Mouse (Mus musculus) right cerebral cortex, postnatal 25 days (tissue): ENCODE results near the gene Ptprd.
A peak's percentile ranks its signal among the peaks of the same experiment; 100 is the strongest.

Source experiments
- DNase-seq: peaks from one replicate; pipeline ENCODE4 v3.0.0; 2022

The Ptprd gene

DNA sequence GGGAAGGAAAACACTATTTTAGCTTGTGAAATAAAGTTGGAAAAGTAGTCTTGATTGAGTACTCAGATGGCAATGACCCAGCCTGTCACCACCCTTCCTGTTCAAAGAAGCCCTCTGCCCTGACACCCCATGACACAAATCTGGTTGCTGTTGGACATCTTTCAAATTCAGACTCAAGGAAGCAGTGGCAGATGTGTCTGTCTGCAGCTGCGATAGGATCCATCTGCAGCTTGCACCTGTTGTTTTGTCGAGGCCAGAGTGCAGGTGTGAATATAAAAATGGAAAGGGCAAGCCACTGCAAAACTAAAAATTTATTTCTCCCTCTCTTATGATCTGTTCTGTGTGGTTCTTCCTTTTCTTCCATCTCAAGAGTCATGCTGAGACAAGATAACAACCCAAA is 978.5 kb downstream of the Ptprd start:
- DNase-seq = no peak

DNA sequence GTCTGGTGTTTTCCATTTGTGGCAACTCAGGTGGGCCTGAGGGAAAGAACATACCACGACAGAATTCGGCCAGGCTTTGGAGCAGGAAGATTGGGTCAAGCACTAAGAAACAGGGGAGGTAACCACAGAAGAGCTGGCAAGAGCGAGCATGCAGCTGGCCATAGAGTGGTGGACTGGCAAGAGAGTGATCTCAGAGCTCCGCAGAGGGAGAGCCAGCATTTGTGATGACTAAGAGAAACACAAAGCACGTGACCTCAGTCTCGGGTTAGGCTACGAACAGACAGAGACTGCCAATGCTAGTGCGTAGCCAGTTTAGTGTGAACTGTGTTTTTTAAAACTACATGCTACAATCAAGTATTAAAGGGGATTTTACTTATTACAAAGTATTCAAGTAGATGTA is 1042.9 kb downstream of the Ptprd start:
- DNase-seq = no peak

DNA sequence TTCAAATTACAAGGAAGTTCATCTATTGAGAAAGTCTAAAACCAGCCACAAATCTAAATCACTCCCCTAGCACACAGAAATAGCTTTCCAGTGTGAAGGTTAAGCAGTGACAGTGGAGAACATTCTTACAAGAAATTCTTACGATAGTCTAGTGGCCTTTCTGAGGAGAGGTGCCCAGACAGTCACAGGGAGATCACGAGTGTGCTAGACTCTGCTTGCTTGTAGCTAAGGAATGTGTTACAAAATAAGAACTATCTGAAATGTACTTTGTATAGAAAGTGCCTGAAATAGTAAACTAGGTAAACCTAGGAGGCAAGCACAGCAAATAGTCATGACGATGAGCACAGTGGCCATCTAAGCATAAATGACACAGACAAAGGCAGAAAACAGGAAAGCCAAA is 1054.2 kb downstream of the Ptprd start:
- no peak for DNase-seq

DNA sequence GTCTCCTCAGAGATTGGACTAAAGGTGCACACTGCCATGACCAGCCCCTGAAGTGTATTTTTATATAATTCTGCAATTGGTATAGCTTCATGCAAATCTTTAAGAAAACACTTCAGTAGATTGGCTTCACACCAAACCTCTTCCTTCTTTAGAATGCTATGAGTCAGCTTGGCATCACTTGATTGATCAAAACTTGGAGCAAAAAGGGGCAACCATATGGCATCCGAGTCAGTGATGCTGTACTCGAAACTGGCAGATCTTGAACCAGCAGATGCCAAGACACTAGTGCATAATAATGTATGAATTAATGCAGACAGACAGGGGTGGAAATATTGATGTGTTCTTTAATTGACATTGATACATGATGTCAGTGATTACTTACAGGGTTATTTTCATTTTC is 1056.2 kb downstream of the Ptprd start:
- peak; percentile 32 for DNase-seq

DNA sequence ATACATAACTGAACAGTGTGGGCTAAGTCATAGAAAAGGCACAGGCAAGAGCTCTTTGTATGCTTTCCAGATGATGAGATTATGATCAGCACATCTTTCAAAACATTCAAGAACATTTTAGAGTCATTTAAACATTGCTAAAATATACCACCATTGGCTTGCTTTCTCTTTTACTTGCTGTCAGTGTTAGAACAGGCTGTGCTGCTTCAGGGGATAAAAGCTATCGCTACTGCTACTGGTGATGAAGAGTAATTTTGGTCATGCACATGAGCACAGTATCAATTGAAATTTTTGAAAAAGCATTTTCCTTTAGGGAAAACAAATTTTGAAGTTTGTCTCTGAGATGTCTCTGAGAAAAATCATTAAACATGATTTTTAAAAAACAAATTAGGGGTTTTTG is 1056.7 kb downstream of the Ptprd start:
- no peak for DNase-seq

DNA sequence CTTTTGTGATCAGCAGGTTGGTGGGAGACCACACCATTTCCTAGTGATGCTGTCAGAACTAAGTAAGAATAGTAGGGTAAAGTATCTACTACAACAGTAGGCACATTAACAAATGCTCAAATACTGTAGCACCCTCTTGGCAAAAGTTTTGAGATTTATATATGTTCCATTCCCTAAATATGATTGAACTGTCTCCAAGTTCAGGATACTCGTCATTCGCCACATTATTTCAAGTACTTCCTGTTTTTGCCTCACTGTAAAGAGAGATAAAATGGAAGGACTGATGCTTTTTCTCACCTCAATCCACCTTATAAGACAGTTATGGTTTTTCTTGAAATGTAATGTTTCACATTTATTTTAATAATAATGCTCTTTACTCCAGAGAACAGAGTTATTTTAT is 1086.9 kb downstream of the Ptprd start:
- DNase-seq = no peak

DNA sequence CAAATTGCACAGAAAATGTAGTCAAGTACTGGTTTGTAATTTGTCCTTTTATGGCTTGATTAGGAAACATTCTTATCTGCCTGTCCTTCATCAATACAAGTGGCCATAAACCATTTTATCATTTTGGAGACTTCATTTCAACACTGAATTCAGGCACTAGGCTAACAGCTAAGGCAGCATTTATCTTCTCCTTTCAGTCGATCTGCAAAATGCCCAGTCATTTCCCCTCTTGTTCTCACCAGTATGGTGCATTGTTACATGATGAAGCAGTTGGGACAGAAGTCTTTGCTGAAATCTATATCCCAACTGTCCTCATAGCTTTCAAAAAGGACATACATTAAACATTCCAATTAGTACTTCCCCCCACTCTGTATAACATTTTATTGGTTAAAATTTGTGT is 1100.9 kb downstream of the Ptprd start:
- no peak for DNase-seq

DNA sequence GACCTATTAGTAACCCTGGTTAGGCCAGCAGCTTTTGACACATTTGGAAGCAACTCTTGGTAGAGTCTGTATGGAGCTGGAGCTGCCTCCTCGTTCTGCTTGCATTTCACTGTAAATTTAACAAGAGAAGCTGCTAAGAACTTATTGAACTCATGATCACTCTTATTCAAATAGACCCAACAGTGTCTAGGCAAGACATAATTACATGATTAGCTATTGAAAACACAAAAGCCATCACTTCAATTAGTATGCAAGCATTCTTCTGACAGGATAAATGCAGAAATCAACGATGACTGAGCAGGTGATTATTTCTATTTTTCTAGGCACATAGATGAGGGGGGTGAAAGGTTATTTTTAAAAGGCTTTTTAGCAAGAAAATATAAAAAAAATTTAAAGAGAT is 1104.5 kb downstream of the Ptprd start:
- DNase-seq = no peak

DNA sequence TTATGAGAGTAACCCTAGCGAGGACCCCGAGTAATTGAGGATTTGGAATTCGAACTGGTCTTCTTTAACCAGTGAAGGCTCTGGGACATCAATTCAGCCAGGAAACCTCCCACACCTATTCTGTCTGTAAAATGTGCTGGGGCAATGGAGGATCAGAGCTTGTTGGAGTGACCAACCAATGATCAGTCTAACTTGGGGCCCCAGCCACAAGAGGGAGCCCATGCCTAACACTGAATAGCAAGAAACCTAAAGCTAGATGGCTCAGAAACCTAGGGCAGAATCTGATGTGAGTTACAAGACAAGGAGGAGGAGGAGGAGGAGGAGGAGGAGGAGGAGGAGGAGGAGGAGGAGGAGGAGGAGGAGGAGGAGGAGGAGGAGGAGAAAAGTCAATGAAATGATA is 1128.6 kb downstream of the Ptprd start:
- DNase-seq = peak; percentile 21

DNA sequence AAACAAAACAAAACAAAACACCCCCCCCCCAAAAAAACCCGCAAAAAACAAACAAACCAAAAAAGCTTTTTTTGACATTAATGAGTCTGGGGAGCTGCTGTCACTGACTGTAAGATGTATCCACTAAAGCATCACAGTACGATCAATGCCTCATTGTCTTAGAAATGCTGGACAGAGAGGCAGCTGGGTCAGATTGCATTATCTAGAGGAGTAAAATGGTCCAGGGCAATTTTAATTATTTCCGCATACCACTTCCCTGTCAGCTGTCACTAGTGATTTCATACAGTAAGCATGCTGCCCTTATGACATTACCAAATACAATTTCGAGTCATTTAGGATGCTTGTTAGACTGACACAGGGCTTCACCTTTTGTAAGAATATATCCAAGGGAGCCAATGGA is 1134.2 kb downstream of the Ptprd start:
- DNase-seq = no peak

DNA sequence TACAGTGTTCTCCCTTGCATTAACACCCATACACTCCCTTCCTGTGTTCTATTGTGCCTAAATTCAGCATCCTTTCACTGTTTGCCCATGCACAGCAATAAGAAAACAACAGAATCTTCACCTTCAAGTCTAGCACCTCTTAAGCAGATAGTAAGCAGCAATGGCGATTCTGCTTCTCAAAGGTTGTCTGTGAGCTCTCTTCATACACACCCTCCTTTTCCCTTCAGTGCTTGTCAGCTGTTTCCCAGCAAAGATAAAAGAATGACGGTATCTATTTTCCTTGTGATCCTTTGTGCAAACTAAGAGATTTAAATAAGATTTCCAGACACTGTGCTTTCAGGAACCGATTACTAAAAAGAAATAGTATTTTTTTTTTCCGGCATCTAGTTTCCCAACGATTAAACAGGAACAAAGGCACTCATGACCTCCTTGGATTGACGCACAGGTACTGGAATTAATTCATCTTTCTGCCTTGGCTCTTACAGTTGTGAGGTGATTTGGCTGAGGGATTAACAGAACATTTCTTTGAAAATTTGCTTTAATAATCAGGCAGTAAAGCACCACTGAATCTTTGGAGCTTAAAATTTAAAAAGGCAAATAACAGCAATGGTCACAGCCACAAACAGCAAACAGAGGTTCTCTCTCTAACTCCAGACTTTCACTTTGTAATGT is 1161.1 kb downstream of the Ptprd start:
- DNase-seq = no peak

DNA sequence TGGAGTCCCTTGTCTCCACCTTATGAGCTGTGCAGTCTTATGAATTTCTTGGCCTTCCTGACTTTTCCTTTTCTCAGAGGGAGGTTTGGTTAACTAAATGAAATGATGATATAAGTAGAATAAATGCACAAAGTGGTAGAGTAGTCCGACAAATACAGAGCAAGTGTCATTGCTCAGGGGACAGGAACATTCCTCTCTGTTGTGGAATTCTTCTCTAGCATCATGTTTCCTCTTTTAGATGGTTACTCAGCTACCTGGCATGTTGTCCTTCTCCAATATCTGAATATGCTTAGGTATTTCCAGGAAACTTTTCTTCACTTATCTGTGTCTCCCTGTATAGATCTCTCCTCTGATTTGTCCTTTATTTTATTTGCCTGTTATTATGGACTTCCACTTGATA is 1207.3 kb downstream of the Ptprd start:
- no peak for DNase-seq

DNA sequence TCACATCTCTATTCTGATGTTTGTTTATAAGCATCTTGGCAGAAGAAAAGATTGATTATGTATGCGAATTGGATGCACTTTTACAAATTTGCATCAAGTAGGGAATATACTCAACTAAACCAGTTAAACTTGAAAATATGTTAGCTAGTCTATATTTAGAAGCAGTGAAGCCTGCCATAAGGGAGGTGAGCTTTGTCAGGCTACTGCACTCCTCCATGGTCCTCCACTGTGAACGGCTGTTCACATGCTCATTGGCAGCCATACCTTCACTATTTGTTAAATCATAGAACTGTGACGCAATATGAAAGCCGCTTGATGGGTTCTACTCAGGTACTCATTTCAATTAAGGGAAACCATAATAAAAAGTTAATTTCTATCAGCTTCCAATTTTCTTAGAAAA is 1215.6 kb downstream of the Ptprd start:
- DNase-seq = no peak

DNA sequence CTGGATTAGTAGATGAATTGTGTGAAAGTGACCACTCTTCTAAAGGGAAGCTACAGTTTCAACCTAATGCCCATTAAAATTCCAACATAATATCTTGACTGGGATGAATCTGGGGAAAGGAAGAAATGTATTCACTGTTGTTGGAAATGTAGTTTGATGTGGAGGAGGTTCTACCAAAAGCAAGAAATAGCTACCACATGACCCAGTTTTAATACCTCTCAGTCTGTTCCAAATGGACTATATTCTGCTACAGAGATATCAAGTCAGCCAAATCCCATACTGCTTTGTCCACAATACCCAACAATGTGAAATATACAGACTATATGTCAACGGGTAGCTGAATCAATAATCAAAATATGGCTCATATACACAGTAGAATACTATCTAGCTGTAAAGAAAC is 1221.8 kb downstream of the Ptprd start:
- no peak for DNase-seq

DNA sequence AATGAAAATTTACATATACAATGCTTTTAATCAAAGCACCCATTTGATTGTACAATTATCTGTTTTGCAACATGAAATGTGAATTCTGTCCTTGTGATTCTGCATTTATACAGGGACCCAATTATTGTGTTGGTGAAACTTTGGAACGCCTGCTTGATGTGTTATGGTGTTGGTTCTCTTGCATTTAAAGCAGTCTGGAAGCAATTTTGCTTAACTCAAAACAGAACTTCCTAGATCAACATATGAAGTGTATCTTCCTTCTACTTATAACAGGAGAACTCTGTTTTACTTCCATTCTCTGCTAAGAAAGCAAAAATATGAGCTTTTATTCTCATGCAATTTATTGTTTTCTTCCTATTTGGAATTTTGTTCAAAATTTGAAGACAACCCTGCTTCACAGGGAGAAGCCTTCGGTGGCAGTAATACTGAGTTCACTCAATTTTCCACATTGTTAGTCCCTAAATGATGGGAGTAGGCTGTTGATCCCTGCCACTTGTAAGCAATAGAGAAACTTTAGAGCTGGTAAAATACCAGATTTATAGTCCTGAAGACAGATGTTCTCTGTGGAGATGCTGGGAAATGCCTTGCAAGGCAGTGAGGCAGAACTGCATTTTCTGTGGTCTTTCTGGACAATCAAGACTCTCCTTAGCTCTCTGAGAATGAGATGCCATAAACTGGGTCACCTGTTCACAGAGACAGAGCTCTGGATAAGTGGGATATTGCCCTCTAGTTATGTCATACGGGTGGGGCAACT is 1234.5 kb downstream of the Ptprd start:
- DNase-seq = no peak

DNA sequence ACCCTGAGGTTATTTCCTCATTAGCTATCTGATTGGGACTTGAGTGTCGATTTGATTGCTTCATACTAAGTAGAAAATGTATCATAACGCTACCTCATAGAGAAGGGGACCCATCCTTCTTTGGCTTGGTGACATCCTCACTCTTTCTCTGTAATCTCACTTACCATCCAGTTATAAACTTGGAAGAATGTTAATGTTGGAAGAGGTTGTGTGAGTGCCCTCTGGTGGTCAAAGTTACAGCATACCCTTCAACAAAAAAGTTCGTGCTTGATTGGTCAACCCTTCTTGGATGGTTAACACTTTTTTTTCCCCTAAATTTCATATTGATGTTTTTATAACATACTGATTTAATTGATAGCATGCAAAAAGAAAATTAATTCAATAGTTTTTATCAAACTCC is 1263.5 kb downstream of the Ptprd start:
- no peak for DNase-seq

DNA sequence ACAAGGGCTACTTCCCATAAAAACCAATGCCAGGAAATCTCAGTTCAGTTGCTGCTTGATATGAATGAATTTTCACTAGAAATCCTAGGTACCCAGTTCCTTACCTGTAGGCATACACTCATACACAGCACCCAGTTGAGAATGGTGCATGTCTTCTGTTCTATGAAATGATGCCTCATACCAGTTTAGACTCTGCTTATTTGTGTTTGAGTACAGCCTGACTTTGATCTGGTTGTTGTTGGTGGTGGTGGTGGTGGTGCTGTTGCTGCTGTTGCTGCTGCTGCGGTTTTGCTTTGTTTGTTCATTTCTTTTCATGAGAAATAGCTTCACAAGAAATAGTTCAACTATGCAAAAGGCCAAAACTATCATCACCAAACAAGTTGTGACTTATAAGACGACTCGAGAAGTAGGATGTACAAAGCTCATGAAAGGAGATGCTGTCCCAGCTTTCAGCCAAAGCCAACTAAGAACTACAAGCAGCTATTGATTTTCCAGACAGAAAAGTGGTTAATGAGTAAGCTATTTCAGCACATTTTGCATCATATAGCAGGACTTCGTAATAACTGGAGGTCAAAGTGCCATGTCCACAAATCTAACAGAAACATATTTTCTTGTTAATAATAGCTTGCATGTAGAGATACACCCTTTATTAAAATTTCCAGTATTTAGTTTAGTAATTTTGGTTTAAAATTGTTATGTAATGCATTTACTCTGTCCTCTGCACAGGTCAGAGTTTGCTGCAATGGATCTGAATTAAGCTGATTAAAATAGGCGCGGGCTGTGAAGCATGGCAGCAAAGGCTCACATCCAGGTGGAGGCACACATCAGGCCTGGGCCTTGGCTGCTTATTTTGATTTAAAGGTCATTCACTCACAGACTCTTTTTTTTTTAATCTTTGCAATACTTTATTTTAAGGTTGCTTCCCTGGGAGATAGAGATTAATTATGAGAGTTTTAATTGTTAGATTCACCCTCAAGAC is 1270.1 kb downstream of the Ptprd start:
- DNase-seq = no peak

DNA sequence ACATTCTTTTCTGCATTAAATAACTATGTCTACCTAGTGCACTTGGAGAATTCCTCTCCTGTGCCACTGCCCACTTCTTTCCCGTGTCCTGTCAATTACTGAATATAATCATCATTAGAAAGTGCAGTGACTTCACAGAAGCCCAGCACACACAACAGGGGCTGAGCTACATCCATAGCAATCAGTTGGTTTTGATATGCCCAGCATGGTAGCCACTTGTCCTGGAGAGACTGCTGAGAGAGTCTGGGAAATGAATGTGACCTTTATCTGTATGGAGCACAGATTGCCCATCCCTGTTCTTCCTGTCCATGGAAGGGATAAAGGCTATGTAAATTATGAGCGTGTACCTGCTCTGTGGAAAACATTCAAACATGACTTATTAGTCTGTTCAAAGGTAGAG is 1280.2 kb downstream of the Ptprd start:
- no peak for DNase-seq

DNA sequence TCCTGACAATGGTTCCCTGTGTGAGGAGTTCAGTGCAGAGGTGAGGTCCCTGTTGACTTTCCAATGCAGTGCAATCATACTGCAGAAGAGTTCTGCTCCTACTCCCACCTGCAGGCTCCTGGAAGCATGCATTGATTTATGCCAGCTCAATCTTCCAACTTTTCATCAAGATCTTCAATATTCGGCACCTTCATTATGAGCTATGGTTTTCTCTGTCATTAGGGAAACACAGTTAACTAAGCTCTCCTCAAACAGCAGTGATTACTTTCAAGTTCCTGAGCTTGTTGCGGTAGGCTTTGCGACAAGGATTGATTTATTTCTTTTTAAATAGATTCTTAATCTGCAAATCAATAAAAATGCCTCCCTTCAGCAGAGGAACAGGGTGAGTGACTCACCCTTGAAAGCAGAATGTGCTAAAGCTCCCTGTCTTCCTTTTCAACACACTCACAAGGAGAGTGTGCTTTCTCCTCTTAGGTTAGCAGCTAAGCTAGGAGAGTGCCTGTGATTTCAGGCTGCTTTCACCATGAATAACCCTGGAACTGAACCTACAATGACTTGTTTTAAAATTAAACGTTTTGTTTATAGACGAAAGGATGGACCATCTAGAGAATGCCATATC is 1298.1 kb downstream of the Ptprd start:
- DNase-seq = no peak

DNA sequence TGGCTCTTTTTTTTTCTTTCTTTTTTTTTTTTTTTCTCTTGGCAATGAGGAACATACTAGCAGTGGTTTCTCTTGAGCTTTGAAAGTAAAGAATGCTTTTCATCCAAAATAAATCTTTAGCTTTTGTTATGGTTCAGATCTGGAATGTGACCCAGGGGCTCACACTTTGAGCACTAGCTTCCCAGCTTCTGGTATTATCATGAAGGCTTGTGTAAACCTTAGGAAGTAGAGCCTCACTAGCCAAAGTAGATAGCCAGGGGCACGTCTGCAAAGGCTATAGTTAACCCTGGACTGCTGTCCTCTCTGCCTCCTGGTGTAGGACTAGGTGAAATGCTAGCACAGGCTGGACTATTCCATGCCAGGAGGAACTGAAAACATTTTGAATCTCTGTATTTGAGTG is 1310.1 kb downstream of the Ptprd start:
- no peak for DNase-seq

DNA sequence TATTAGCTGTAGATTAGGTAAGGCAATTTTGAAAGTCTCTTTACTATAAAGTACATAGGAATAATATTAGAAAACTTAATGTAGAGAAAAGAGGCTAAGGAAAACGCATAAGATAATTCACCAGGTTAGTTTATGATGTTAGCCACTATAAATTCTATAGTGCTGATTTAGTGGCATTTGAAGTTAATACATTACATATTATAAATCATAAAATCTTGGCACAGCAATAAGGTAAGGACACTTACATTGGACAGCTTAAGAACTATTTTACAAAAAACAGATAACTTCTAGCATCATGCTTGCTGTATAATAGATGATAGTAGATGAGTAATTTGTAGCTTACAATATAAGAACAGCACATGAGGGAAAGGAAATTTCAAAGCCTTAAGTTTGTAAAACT is 1322.1 kb downstream of the Ptprd start:
- DNase-seq = no peak

DNA sequence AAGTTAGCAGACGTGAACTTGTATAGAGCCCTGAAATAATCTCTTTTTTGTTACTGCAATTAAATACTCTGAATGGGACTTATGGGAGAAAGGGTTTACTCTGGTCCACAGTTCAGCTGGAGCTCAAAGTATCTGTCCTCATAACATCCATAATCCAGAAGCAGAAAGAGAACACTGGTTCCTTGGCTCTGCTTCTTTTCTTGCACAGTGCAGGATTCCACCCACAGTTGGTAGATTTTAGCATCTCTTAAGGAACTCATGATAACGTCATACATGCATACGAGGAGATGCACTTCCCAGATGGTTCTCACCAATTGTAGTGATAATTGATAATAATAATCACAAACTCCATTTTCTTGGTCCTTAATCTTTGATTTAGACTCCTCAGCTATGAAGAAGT is 1330.2 kb downstream of the Ptprd start:
- no peak for DNase-seq

DNA sequence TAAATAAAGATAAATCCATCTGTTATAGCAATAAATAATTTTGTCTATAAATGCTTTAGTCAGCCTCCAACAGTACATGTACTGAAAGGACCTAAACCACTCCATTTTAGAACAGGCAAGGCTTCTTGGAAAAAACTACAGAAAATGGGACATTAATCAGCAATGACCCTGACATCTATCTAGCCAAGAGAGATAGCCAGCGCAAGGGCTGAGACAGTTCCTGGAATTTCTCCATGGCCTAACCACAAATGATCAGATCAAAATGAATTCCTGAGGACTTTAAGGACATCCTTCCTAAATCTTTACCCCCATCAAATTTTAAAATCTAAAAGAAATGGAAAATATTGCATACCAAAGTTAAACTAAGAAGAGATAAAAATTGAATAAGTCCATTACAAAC is 1340.8 kb downstream of the Ptprd start:
- no peak for DNase-seq
